Mouse (Mus musculus): ENCODE data around the gene Cdkal1.

Cdkal1 gene

GRCm38 (mm10) chr13:29581762-29582700 lies 273.4 kb downstream of the Cdkal1 start:
- no peak for DNase-seq (ENCODE audit: low spot score in 2 of 2)

DNA sequence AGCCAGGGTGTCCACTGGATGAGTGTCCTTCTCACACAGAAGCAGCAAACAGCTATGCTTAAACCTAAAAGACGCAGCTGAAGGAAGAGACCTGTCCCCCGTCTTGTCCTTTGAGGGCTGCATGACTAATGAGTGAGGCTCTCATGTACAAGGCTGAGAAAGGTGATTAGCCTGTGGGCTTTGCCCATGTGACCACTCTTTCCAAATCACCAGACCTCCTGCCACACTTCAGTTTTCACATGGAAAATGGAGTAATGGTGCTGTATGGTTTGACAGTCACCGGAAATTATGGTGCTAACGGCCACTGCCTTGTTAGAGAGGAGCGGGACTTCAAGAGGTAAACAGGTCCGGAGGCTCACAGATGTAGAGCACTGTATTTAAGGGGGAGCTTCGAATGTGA lies 274.7 kb downstream of the Cdkal1 start:
- DNase-seq (ENCODE audit: low spot score in 2 of 2), result no peak

- no peak for DNase-seq (ENCODE audit: low spot score in 2 of 2)
Observed at GRCm38 (mm10) chr13:29580009-29580408, 275.5 kb downstream of the Cdkal1 start.

DNA sequence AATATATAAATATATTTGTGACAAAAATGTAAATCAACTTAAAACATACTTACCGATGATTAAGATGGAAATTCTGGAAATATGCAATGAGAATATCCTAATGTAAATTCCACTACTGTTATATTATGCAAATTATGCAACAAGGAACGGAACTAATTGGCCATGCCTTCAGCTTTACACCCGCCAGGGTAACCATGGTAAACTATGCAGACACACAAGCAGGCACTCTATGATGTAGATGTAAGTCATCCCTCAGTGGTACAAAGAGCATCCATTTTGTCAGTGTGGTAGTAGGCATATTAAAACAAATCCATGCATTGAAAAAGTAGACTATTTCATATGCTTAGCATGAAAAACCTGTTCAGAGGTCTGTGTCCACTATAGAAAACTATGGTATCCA lies 276.9 kb downstream of the Cdkal1 start:
- DNase-seq (ENCODE audit: low spot score in 2 of 2), result no peak

DNA sequence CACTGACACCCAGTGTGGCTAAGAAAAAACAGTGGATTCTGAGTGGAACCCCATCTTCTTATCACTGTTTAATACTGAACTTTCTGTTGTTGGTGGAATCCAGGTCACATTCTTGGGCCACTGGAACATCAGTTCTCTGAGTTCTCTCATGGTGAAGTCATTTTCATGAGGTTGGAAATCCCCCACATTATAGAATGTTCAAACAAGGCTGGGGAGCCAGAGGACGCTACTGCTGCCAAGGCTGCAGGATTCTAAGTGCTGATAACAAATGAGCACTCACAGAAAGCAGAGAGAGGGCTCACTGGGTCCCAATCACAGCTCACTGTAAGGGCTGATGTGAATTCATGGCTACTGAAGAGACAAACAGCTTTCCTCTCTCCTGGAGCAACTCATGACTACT lies 280.7 kb downstream of the Cdkal1 start:
- DNase-seq (ENCODE audit: low spot score in 2 of 2), result no peak

DNA sequence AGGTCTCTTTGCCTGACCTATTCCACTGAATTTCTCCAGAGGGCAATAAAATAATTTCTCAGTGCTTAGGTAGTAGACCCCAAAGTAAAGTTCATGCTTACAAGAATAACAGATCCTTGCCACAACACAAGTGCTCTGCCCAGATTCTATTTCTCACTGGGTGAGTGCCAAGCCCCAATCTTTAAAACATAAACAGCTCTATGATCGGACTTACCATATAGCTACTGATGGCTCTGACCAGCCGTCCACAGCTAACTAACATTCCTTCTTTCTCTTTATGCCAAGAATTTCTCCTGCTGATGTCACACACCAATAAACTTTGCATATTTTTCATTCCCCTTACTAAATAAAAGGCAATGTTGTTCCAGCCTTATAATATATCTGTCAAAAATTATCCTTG lies 283.0 kb downstream of the Cdkal1 start:
- DNase-seq (ENCODE audit: low spot score in 2 of 2), result no peak

GRCm38 (mm10) chr13:29565710-29566109 lies 289.8 kb downstream of the Cdkal1 start:
- no peak for DNase-seq (ENCODE audit: low spot score in 2 of 2)

- no peak for DNase-seq (ENCODE audit: low spot score in 2 of 2)
Observed at GRCm38 (mm10) chr13:29559188-29559587, 296.3 kb downstream of the Cdkal1 start.

GRCm38 (mm10) chr13:29555160-29555785 lies 300.2 kb downstream of the Cdkal1 start:
- DNase-seq (ENCODE audit: low spot score in 2 of 2), result no peak

DNA sequence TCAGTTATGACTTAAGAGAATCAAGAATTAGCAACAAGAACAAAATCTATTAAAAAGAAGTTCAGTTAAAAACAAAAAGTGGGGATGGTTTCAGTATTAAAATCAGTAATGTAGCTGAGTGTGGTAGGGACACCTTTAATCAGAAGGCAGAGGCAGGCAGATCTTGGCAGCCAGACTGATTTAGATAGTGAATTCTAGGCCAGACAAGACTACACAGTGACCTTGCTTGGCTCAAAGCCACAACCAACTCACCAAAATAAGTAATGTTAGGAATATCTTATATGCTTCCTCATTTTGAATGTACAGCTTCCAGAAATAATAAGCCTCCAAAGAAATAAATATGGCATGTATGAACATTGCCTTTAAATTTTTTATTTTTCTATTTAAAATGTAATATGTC lies 301.7 kb downstream of the Cdkal1 start:
- no peak for DNase-seq (ENCODE audit: low spot score in 2 of 2)

DNA sequence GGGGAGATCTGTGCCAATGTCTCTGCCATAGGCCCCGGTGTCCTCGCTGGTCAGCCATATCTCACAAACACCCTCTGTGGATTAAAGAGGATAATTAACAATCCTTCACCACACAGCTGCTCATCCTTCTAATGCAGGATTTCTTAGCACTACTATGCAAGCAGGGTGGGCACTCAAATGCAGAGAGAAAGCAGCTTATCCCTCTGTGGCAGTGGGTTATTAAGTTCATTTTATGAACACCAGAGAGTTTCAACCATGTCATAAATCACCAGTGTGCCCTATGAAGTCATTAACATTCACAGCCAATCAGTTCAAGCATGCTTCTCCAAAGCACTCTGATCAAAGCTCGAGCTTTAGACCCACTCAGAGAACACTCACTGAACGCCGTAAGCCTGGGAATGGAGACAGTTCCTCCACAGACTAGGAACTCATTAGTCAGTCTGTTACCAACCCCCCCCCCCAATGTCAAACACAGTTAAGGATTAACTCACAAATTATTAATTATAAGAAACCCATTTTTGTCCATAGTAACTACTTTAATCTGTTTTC lies 303.1 kb downstream of the Cdkal1 start:
- DNase-seq (ENCODE audit: low spot score in 2 of 2), result no peak

- no peak for DNase-seq (ENCODE audit: low spot score in 2 of 2)
Observed at GRCm38 (mm10) chr13:29550886-29551285, 304.6 kb downstream of the Cdkal1 start.

DNA sequence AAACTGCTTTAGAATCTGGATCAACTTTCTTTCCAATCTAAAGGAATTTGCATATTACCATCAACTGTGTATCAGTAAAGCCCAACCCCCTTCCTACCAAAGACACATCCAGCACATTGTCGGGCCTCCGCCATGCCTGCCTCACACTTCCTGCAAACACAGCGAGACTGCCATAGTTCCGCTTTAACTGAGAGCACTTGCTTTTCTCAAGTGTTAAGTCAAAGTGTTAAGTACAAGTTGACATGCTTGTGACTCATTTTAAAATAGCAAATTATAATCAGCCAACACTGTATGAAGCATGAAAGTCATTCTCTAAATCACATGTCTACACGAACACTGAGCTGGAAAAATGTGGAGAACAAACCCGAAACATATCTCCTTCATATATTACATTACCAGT lies 305.3 kb downstream of the Cdkal1 start:
- DNase-seq (ENCODE audit: low spot score in 2 of 2), result no peak

- no peak for DNase-seq (ENCODE audit: low spot score in 2 of 2)
Observed at GRCm38 (mm10) chr13:29549761-29550160, 305.7 kb downstream of the Cdkal1 start.

DNA sequence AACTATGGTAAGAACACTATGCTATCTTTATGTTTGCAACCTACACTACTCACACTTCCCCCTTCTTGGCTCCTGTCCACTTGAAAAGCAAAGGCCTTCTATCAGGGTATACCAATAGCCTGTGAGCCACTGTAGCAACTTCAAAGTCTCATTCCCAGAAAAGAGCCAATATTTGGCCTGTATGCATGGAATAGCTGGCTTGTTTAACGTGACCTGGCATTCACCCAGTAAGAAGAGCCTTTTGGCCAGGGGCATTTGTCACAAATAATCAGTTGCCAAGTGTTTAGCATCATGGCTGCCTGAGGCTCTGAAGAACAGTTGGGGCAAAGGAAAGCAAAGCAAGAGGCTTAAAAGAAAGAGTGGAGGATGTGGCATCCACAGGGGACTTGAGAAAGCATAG lies 317.6 kb downstream of the Cdkal1 start:
- DNase-seq (ENCODE audit: low spot score in 2 of 2), result no peak

GRCm38 (mm10) chr13:29533586-29533985 lies 321.9 kb downstream of the Cdkal1 start:
- DNase-seq (ENCODE audit: low spot score in 2 of 2), result no peak

DNA sequence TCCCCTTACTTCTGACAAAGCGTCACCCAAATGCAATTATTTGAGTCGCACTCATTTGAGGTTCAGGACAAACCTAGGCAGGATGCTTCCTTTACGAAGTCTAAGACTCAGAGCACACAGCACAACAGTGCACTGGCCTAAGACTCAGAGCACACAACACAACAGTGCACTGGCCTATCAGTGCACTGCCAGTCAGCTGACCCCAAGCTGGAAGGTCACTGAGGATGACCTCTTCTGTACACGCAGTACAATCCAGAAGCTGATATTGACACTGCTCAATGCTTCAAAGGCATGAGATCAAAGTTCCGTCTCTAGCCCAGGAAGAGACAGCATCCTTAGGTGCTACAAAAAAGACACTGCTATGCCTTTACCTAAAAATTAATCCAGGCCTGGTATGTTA lies 327.1 kb downstream of the Cdkal1 start:
- DNase-seq (ENCODE audit: low spot score in 2 of 2), result no peak

DNA sequence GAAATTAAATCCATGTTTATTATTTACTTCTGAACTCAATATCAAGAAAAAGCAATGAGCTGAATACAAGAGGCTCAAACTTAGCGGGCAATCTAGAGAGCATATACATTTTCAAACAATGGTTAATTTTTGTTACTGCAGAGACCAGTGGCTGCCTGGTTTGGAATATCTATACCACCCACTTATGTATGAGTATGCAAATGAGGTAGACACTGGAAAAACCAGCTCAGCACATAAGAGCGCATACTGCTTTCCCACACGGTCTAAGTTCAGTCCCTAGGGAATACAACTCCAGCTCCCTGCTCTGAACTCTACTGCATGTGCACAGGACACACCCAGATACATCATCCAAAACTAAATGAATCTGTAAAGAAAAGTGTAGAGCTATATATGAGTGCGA lies 334.2 kb downstream of the Cdkal1 start:
- no peak for DNase-seq (ENCODE audit: low spot score in 2 of 2)

DNA sequence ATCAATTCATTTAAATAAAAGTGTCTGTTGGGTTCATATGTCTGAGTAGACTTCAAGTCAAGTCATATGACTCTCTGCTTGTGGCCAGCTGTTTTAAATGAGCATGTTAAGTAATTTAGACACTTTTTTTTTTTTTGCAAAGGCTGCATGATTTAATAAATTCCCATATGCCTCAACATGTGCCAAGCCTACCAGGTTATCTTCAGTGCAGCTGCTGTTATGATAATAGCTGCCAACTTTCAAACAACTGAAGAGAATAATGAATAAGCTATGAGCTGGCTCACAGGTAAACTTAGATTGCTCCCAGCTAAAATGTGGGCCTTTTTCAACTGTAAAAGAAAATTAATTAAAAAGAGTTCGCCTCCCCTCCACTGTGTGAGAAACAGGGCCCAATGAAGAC lies 341.4 kb downstream of the Cdkal1 start:
- DNase-seq (ENCODE audit: low spot score in 2 of 2), result no peak

DNA sequence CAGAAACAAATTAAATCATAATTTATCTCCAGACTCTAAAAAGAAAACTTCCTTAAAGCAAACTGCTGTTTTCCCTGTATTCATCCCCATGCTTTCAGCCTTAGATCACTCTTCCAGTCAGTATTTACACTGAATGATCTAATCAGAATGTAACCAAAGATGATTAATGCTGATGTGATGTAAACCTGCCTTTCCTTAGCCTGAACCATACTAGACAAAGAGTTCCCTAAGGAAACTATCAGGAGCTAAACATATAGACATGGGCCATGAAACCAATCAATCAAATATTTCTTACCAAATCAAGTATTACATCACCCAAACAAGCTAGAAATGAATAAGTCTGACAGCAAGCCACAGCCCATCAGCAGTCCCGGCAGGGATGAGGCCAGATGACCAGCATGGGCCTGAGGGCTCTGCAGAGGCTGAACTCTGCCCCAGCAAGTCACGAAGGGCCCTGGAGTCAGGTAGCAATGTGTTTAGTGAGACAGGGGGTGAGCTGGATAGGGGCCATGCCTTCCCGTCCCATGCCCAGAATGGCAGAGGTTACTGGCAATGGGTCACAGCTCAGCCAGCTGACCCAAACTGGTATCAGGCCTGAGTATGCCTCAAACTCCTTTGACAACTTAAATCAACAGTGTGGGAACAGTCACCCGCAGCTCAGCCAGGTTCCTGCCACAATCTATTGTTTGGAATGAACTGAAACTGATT lies 350.5 kb downstream of the Cdkal1 start:
- no peak for DNase-seq (ENCODE audit: low spot score in 2 of 2)

- no peak for DNase-seq (ENCODE audit: low spot score in 2 of 2)
Observed at GRCm38 (mm10) chr13:29503147-29504044, 352.1 kb downstream of the Cdkal1 start.

Data from thymus, postnatal 10 days (tissue).